Mouse (Mus musculus): Measurements from ENCODE around the gene Ccdc71. TPM values are rescaled to one million over a fixed set of nuclear protein-coding genes. Genes with fewer than 3 reads are reported as not detected.
A peak's percentile ranks its signal among the peaks of the same experiment; 100 is the strongest.

The Ccdc71 gene
- total and polyA plus RNA-seq, 2 experiments from 2014 or later, result 24.0 to 25.1 TPM

DNA sequence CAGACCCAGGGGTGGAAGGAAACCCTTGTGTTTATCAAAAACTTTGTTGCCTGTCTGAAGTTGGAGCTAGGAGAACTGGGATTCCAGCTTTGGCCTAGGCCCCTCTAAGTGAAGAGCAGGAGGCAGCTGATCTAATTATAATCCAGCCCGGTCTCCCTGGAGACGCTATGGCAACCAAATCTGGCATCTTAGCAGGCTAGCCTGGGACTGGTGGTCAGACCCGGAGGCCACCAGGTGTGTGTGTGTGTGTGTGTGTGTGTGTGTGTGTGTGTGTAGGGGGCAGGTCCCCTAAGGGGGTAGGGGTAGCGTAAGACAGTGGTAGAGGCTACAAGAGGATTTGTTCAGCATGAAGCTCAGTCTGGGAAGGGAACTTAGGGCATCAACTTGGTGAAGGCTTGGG lies 10.5 kb upstream of the Ccdc71 start:
- ATAC-seq (ENCODE audit: insufficient read depth, low read depth), result peak; percentile 39

GRCm38 (mm10) chr9:108450292-108451169 lies 9.8 kb upstream of the Ccdc71 start:
- peak overlapping the region; percentile 93 for H3K27ac ChIP-seq (ENCODE audit: low read depth)
- peaks cover 26% of the 10 kb centered on the region for H3K4me1 ChIP-seq (ENCODE audit: control insufficient read depth, insufficient read depth)
- 33% methylated on average over 21 of the region's 21 CpGs for WGBS
- H3K36me3 ChIP-seq (replicated peaks; ENCODE audit: control insufficient read depth, insufficient read depth, low read length), result peaks cover 12% of the 10 kb centered on the region
- peak overlapping the region; percentile 98 for H3K4me2 ChIP-seq (ENCODE audit: low read depth, low read length)
- DNase-seq (ENCODE audit: low spot score), result peak; percentile 89
- peak overlapping the region; percentile 65 for H3K4me3 ChIP-seq (ENCODE audit: low read depth, low read length)
- ATAC-seq (ENCODE audit: insufficient read depth, low read depth), result peak; percentile 83
- no peaks in the 10 kb centered on the region for H3K9me3 ChIP-seq (replicated peaks; ENCODE audit: control insufficient read depth, low read length)
- no peaks in the 10 kb centered on the region for H3K27me3 ChIP-seq (ENCODE audit: control insufficient read depth, insufficient read depth, low read length)
- peak overlapping the region; percentile 24 for H3K9ac ChIP-seq (replicated peaks; ENCODE audit: low read depth, low read length)
- TF ChIP-seq EP300 (IDR thresholded peaks at IDR 0.05; ENCODE audit: low read depth) (peak; percentile 81), CTCF (IDR thresholded peaks at IDR 0.05; ENCODE audit: low read depth) (0 out of 2 replicates have a peak, but pooled peaks have one; percentile 11)

More for the DNA sequence above, 10.5 kb upstream of the Ccdc71 start:
- peak; percentile 71 for DNase-seq (ENCODE audit: low spot score)
- H3K9ac ChIP-seq (replicated peaks; ENCODE audit: low read depth, low read length), result peak overlapping the region; percentile 37
- 35% methylated on average over 4 of the region's 4 CpGs for WGBS
- no peaks in the 10 kb centered on the region for H3K9me3 ChIP-seq (replicated peaks; ENCODE audit: control insufficient read depth, low read length)
- H3K4me3 ChIP-seq (ENCODE audit: low read depth, low read length), result no peak overlapping the region
- H3K27me3 ChIP-seq (ENCODE audit: control insufficient read depth, insufficient read depth, low read length), result no peaks in the 10 kb centered on the region
- peak overlapping the region; percentile 93 for H3K27ac ChIP-seq (ENCODE audit: low read depth)
- TF ChIP-seq CTCF (IDR thresholded peaks at IDR 0.05; ENCODE audit: low read depth) (no peak), EP300 (IDR thresholded peaks at IDR 0.05; ENCODE audit: low read depth) (no peak)
- H3K4me2 ChIP-seq (ENCODE audit: low read depth, low read length), result peak overlapping the region; percentile 42
- H3K4me1 ChIP-seq (ENCODE audit: control insufficient read depth, insufficient read depth), result peaks cover 29% of the 10 kb centered on the region
- H3K36me3 ChIP-seq (replicated peaks; ENCODE audit: control insufficient read depth, insufficient read depth, low read length), result peaks cover 12% of the 10 kb centered on the region

DNA sequence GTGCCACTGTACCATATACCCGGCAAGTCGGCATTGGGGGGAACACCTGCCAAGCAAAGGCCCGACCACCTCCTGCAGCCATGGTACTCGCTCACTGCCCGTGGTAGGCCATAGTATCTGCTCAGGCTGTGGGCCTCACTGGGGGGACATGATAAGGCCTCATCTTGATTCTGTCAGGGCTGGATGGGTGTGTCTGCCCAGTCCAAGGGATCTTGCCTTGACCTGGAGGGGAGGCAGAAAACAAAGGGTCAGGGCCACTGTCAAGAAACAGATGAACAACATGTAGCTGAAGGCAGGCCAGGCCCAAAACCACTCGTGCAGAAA lies 9.2 kb upstream of the Ccdc71 start:
- no peaks in the 10 kb centered on the region for H3K27me3 ChIP-seq (ENCODE audit: control insufficient read depth, insufficient read depth, low read length)
- H3K4me1 ChIP-seq (ENCODE audit: control insufficient read depth, insufficient read depth), result peaks cover 24% of the 10 kb centered on the region
- H3K36me3 ChIP-seq (replicated peaks; ENCODE audit: control insufficient read depth, insufficient read depth, low read length), result peaks cover 12% of the 10 kb centered on the region
- TF ChIP-seq CTCF (IDR thresholded peaks at IDR 0.05; ENCODE audit: low read depth) (no peak), EP300 (IDR thresholded peaks at IDR 0.05; ENCODE audit: low read depth) (no peak)
- peak overlapping the region; percentile 98 for H3K4me2 ChIP-seq (ENCODE audit: low read depth, low read length)
- no peaks in the 10 kb centered on the region for H3K9me3 ChIP-seq (replicated peaks; ENCODE audit: control insufficient read depth, low read length)
- 38% methylated on average over 6 of the region's 6 CpGs for WGBS
- DNase-seq (ENCODE audit: low spot score), result no peak
- H3K4me3 ChIP-seq (ENCODE audit: low read depth, low read length), result peak overlapping the region; percentile 65; the same call in 1 of the 2 replicates
- peak overlapping the region; percentile 93 for H3K27ac ChIP-seq (ENCODE audit: low read depth)
- ATAC-seq (ENCODE audit: insufficient read depth, low read depth), result no peak
- peak overlapping the region; percentile 24 for H3K9ac ChIP-seq (replicated peaks; ENCODE audit: low read depth, low read length)

DNA sequence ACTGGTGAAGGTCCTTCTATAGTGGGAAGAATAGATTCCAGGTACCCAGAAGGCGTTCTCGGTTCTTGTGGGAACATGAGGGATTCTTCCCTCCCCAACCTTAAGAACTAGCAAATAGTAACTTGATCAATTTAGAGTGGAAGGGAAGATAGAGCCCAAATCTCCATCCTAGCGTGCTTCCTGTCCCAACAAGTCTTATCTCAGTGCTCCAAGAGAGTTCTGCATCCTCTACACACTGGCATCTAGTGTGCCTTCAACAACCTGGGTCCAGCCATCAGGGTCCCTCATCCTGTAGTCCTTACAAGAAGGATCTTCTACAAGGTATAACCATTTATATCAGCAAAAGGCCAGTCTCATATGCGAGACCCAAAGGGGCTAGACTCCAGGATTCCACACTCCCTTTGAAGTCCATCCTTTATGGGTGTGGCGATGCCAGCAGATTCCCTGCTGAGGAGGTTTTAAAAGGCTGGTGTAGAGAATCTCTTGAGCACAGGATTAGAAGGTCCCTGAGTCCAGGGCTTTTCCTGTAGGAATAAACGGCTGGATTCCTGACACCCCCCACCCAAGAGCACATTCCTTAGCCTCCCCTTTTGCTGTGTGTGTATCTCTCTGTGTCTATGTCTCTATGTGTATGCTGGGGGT lies 8.7 kb upstream of the Ccdc71 start:
- ATAC-seq (ENCODE audit: insufficient read depth, low read depth), result no peak
- Histone ChIP-seq H3K4me1 (ENCODE audit: control insufficient read depth, insufficient read depth) (peaks cover 24% of the 10 kb centered on the region), H3K27me3 (ENCODE audit: control insufficient read depth, insufficient read depth, low read length) (no peaks in the 10 kb centered on the region), H3K4me3 (ENCODE audit: low read depth, low read length) (peak overlapping the region; percentile 65), H3K36me3 (replicated peaks; ENCODE audit: control insufficient read depth, insufficient read depth, low read length) (peaks cover 12% of the 10 kb centered on the region), H3K4me2 (ENCODE audit: low read depth, low read length) (peak overlapping the region; percentile 98), H3K9ac (replicated peaks; ENCODE audit: low read depth, low read length) (peak overlapping the region; percentile 67), H3K9me3 (replicated peaks; ENCODE audit: control insufficient read depth, low read length) (no peaks in the 10 kb centered on the region), H3K27ac (ENCODE audit: low read depth) (peak overlapping the region; percentile 93)
- WGBS, result 39% methylated on average over 6 of the region's 6 CpGs
- no peak for TF ChIP-seq CTCF (IDR thresholded peaks at IDR 0.05; ENCODE audit: low read depth)
- no peak for TF ChIP-seq EP300 (IDR thresholded peaks at IDR 0.05; ENCODE audit: low read depth)
- no peak for DNase-seq (ENCODE audit: low spot score)

- Histone ChIP-seq H3K9me3 (replicated peaks; ENCODE audit: control insufficient read depth, low read length) (no peaks in the 10 kb centered on the region), H3K4me1 (ENCODE audit: control insufficient read depth, insufficient read depth) (peaks cover 24% of the 10 kb centered on the region), H3K27ac (ENCODE audit: low read depth) (peak overlapping the region; percentile 93), H3K9ac (replicated peaks; ENCODE audit: low read depth, low read length) (peak overlapping the region; percentile 67), H3K36me3 (replicated peaks; ENCODE audit: control insufficient read depth, insufficient read depth, low read length) (peaks cover 11% of the 10 kb centered on the region), H3K4me3 (ENCODE audit: low read depth, low read length) (peak overlapping the region; percentile 65), H3K4me2 (ENCODE audit: low read depth, low read length) (peak overlapping the region; percentile 98), H3K27me3 (ENCODE audit: control insufficient read depth, insufficient read depth, low read length) (no peaks in the 10 kb centered on the region)
- peak; percentile 76 for ATAC-seq (ENCODE audit: insufficient read depth, low read depth)
- WGBS, result under 1% methylated on average over 40 of the region's 40 CpGs
- 0 out of 2 replicates have a peak, but pooled peaks have one; percentile 30 for TF ChIP-seq EP300 (IDR thresholded peaks at IDR 0.05; ENCODE audit: low read depth)
- peak; percentile 89 for TF ChIP-seq CTCF (IDR thresholded peaks at IDR 0.05; ENCODE audit: low read depth)
- DNase-seq (ENCODE audit: low spot score), result peak; percentile 86
Measured at GRCm38 (mm10) chr9:108452291-108452906, 7.9 kb upstream of the Ccdc71 start.

Measured in heart, postnatal 0 days (tissue).